Mouse (Mus musculus) hindbrain, embryonic 12.5 days (tissue): ENCODE measurements at regions not wholly inside any gene's neighbourhood (a gene's known extent, or its start where the extent isn't known, plus 50 kb on each side); places are given as distances from the start of the nearest gene placed in this dataset.
"Not testable (repeated sequence)": the region's sequence is repeated elsewhere in the genome, so short reads cannot be mapped to it uniquely, and the experiment has no call there.

Experiments used
- ATAC-seq: fragments of 200-750 bp; cut with Nextera tagmentation; 2 replicates; pipeline ENCODE4 v1.8.0; 2017; ENCODE audit warnings: moderate TSS enrichment; ENCODE audit not compliant: low FRiP score
- H3K27ac ChIP-seq: fragments of 300-500 bp; sonication (generic); 2 replicates; pipeline ENCODE4 v1.5.1; 2016; ENCODE audit warnings: mild to moderate bottlenecking
- H3K27me3 ChIP-seq: fragments of 300-500 bp; sonication (generic); 2 replicates; pipeline ENCODE4 v1.6.1; 2016; ENCODE audit warnings: mild to moderate bottlenecking
- H3K36me3 ChIP-seq: fragments of 300-500 bp; sonication (generic); 2 replicates; pipeline ENCODE4 v1.6.1; 2016; ENCODE audit warnings: mild to moderate bottlenecking
- H3K4me1 ChIP-seq: fragments of 300-500 bp; sonication (generic); 2 replicates; pipeline ENCODE4 v1.6.1; 2016
- H3K4me2 ChIP-seq: fragments of 300-500 bp; sonication (generic); replicated peaks from 2 replicates; pipeline ENCODE4 v1.6.1; 2016; ENCODE audit warnings: mild to moderate bottlenecking
- H3K4me3 ChIP-seq: fragments of 300-500 bp; sonication (generic); 2 replicates; pipeline ENCODE4 v1.5.1; 2016; ENCODE audit warnings: mild to moderate bottlenecking
- H3K9ac ChIP-seq: fragments of 300-500 bp; sonication (generic); 2 replicates; pipeline ENCODE4 v1.6.1; 2016; ENCODE audit warnings: mild to moderate bottlenecking, moderate library complexity
- H3K9me3 ChIP-seq: fragments of 300-500 bp; sonication (generic); replicated peaks from 2 replicates; pipeline ENCODE4 v1.6.1; 2016; ENCODE audit warnings: mild to moderate bottlenecking
- WGBS: fragments of 180-500 bp; shearing (Covaris S2); methylation state at CpG from one replicate; pipeline ENCODE4 v1.1.7; 2016; 5-methylcytosine and 5-hydroxymethylcytosine counted together

DNA sequence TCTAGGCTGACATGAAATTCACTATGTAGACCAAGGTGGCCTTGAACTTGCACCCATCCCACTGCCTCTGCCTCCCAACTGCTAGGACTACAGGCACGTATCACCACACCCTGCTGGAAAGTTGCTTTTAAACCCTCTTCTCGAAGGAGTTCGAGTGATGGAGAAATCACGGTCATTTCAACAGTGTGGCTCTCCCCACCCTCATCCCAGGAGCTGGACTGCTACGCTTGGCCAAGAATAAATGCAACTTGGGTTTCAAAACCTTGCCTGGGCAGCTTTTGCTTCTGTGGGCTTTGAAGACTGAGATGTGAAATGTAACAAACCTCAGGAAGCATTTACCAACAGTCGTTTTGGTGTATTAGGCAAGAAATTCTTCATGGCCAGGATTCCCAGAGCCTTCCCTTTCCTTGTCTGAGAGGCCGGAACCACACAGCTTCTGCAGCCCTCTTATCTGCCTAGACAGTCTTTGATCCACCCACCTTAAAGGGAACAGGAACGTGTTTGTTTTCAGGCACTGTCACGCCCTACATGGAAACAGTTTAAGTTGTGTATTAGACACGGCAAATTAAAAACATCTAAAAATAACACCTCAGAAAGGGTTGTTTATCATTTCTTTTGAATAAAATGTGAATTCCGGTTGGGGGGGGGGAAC, 103.0 kb upstream of the Map3k1 start:
- Histone ChIP-seq H3K36me3 (no peaks in the 10 kb centered on the region), H3K27me3 (no peaks in the 10 kb centered on the region), H3K9me3 (no peaks in the 10 kb centered on the region), H3K4me1 (no peaks in the 10 kb centered on the region), H3K9ac (no peak overlapping the region), H3K27ac (no peak overlapping the region), H3K4me2 (no peak overlapping the region), H3K4me3 (no peak overlapping the region)
- no peak for ATAC-seq
- 87% methylated on average over 11 of the region's 11 CpGs for WGBS

- Histone ChIP-seq H3K27ac (no peak overlapping the region), H3K27me3 (no peaks in the 10 kb centered on the region), H3K4me2 (no peak overlapping the region), H3K9me3 (no peaks in the 10 kb centered on the region), H3K4me1 (no peaks in the 10 kb centered on the region), H3K9ac (no peak overlapping the region), H3K4me3 (no peak overlapping the region), H3K36me3 (no peaks in the 10 kb centered on the region)
- no peak for ATAC-seq
- 48% methylated on average over 5 of the region's 5 CpGs for WGBS
Observed at GRCm38 (mm10) chr13:111914348-111914913, 105.6 kb upstream of the Map3k1 start.

- H3K4me3 ChIP-seq, H3K27me3 ChIP-seq, H3K4me2 ChIP-seq, H3K9me3 ChIP-seq, ATAC-seq, H3K27ac ChIP-seq, H3K36me3 ChIP-seq, H3K9ac ChIP-seq, H3K4me1 ChIP-seq: not testable (repeated sequence)
- WGBS: 80% methylated on average over 11 of the region's 11 CpGs
Observed at GRCm38 (mm10) chr13:111919417-111919816, 110.6 kb upstream of the Map3k1 start.

DNA sequence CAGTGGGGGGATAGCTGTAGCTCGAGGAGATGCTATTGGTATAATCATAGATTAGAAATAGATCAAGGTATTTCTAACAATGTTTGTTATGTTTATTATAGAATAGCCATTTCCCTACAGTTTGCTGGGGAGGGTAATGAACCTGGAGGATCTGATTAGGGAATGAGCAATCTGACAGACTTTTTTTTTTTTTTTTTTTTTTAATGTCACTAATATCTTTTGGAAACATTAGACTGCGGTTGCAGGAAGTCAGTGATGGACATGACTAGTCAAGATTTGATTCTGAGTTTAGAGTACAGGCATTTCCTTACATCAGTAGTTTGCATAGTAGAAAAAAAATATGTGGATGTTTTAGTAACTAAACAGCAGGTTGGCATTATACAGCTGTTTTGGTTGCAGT, 111.7 kb upstream of the Map3k1 start:
- Histone ChIP-seq H3K4me2 (no peak overlapping the region), H3K9ac (no peak overlapping the region), H3K36me3 (no peaks in the 10 kb centered on the region), H3K4me1 (no peaks in the 10 kb centered on the region), H3K9me3 (peaks cover 8% of the 10 kb centered on the region; the same call in 1 of the 2 replicates), H3K4me3 (no peak overlapping the region), H3K27me3 (no peaks in the 10 kb centered on the region), H3K27ac (no peak overlapping the region)
- WGBS: 91% methylated on average over 2 of the region's 2 CpGs
- no peak for ATAC-seq

- H3K4me2 ChIP-seq: no peak overlapping the region
- H3K9me3 ChIP-seq: peaks cover 8% of the 10 kb centered on the region; the same call in 1 of the 2 replicates
- 89% methylated on average over 5 of the region's 5 CpGs for WGBS
- no peak overlapping the region for H3K9ac ChIP-seq
- no peak for ATAC-seq
- no peak overlapping the region for H3K4me3 ChIP-seq
- H3K36me3 ChIP-seq: no peaks in the 10 kb centered on the region
- H3K4me1 ChIP-seq: no peaks in the 10 kb centered on the region
- no peaks in the 10 kb centered on the region for H3K27me3 ChIP-seq
- H3K27ac ChIP-seq: no peak overlapping the region
Observed at GRCm38 (mm10) chr13:111921142-111922035, 112.6 kb upstream of the Map3k1 start.

DNA sequence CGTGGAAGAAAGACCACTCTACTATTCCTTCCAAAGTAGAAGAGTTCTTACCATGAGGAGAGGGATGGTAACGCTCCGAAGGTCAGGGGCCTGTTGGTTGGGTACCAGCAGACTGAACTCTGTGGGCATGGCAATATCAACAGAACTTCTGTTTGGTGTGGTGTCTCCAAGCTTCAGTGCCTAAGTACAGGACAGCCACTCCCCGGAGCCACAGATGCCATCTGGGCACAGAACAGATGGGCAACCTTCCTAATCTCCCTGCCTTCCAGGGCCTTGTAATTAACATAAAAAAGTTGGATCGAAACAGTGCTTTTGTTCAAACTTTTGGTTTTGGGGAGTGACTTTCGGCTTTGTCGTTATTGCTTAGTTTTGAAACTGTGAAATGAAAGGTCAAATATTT, 116.6 kb upstream of the Map3k1 start:
- 89% methylated on average over 7 of the region's 7 CpGs for WGBS
- peaks cover 8% of the 10 kb centered on the region; the same call in 1 of the 2 replicates for H3K9me3 ChIP-seq

DNA sequence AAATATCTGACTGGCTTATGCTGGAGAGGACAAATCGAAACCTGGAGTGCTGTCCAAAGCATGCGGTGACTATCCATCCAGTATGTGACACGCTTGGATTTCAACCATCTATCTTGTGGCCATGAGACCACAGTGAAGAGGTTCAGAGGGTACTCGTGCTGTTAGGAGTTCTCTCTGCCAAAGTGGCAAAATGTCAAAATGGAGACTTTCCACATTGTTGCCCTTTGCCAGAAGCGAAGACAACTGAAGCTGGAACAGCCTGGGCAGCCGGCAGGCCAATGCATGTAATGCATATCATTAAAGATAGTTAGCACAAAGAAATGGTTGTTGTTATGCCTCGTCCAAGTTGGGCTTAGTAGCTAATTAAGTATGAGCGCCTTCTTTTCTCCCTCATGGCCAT, 118.0 kb upstream of the Map3k1 start:
- ATAC-seq: no peak
- Histone ChIP-seq H3K4me2 (no peak overlapping the region), H3K27ac (no peak overlapping the region), H3K4me1 (no peaks in the 10 kb centered on the region), H3K9ac (no peak overlapping the region), H3K9me3 (peaks cover 7% of the 10 kb centered on the region; the same call in 1 of the 2 replicates), H3K27me3 (no peaks in the 10 kb centered on the region), H3K4me3 (no peak overlapping the region), H3K36me3 (no peaks in the 10 kb centered on the region)
- 83% methylated on average over 8 of the region's 8 CpGs for WGBS

More for the DNA sequence above, 116.6 kb upstream of the Map3k1 start:
- Histone ChIP-seq H3K36me3 (no peaks in the 10 kb centered on the region), H3K9ac (no peak overlapping the region), H3K4me3 (no peak overlapping the region), H3K27ac (no peak overlapping the region), H3K27me3 (no peaks in the 10 kb centered on the region), H3K4me1 (no peaks in the 10 kb centered on the region), H3K4me2 (no peak overlapping the region)
- no peak for ATAC-seq

DNA sequence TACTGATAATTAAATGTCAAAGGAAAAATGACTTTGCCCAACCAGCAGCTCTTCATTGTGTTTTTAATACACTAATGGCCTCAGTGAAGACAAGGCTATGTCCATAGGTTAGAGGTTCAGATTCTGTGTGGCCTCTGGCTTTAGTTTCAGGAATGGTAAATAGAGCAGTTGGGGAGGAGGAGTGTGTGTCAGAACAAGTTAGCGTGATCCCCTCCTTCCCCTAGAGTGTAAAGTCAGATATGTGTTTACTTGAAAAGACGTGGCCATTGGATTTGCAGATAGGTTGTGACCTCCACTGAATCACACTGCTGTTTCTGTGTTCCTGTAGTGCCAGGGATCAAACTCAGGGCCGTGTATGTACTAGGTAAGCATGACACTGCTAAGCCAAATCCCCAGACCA, 118.7 kb upstream of the Map3k1 start:
- H3K4me2 ChIP-seq: no peak overlapping the region
- 77% methylated on average over 3 of the region's 3 CpGs for WGBS
- H3K9me3 ChIP-seq: no peaks in the 10 kb centered on the region
- H3K9ac ChIP-seq: no peak overlapping the region
- H3K27me3 ChIP-seq: no peaks in the 10 kb centered on the region
- H3K4me1 ChIP-seq: no peaks in the 10 kb centered on the region
- no peak for ATAC-seq
- H3K36me3 ChIP-seq: no peaks in the 10 kb centered on the region
- H3K4me3 ChIP-seq: no peak overlapping the region
- H3K27ac ChIP-seq: no peak overlapping the region

GRCm38 (mm10) chr13:111928636-111929544, 120.1 kb upstream of the Map3k1 start:
- no peak overlapping the region for H3K27ac ChIP-seq
- H3K4me3 ChIP-seq: no peak overlapping the region
- H3K27me3 ChIP-seq: no peaks in the 10 kb centered on the region
- no peaks in the 10 kb centered on the region for H3K36me3 ChIP-seq
- no peak for ATAC-seq
- no peak overlapping the region for H3K9ac ChIP-seq
- 83% methylated on average over 9 of the region's 9 CpGs for WGBS
- no peaks in the 10 kb centered on the region for H3K4me1 ChIP-seq
- H3K9me3 ChIP-seq: no peaks in the 10 kb centered on the region
- no peak overlapping the region for H3K4me2 ChIP-seq

GRCm38 (mm10) chr13:111929908-111930307, 121.1 kb upstream of the Map3k1 start:
- H3K27ac ChIP-seq: no peak overlapping the region
- H3K36me3 ChIP-seq: no peaks in the 10 kb centered on the region
- H3K4me1 ChIP-seq: no peaks in the 10 kb centered on the region
- H3K4me3 ChIP-seq: no peak overlapping the region
- no peaks in the 10 kb centered on the region for H3K9me3 ChIP-seq
- no peak for ATAC-seq
- no peak overlapping the region for H3K4me2 ChIP-seq
- 82% methylated on average over 1 of the region's 1 CpGs for WGBS
- no peak overlapping the region for H3K9ac ChIP-seq
- H3K27me3 ChIP-seq: no peaks in the 10 kb centered on the region

GRCm38 (mm10) chr13:111932464-111932863, 123.7 kb upstream of the Map3k1 start:
- no peak overlapping the region for H3K4me2 ChIP-seq
- no peaks in the 10 kb centered on the region for H3K36me3 ChIP-seq
- H3K27me3 ChIP-seq: no peaks in the 10 kb centered on the region
- no peak for ATAC-seq
- no peak overlapping the region for H3K4me3 ChIP-seq
- WGBS: 79% methylated on average over 3 of the region's 3 CpGs
- no peak overlapping the region for H3K27ac ChIP-seq
- H3K4me1 ChIP-seq: peaks cover 13% of the 10 kb centered on the region
- no peaks in the 10 kb centered on the region for H3K9me3 ChIP-seq
- no peak overlapping the region for H3K9ac ChIP-seq
